Mouse (Mus musculus) C2C12 (cell line): ENCODE results near the gene Ntf3. TPM values are rescaled to one million over a fixed set of nuclear protein-coding genes. Genes with fewer than 3 reads are reported as not detected.

Experiments
- H3K27me3 ChIP-seq: one replicate; pipeline ENCODE4 v1.6.1; 2011; ENCODE audit not compliant: control insufficient read depth, insufficient read depth, insufficient read length
- H3K36me3 ChIP-seq: one replicate; pipeline ENCODE4 v1.6.1; 2011; ENCODE audit not compliant: control insufficient read depth, insufficient read depth
- H3K4me3 ChIP-seq: one replicate; pipeline ENCODE4 v1.5.1; 2011; ENCODE audit warnings: mild to moderate bottlenecking, control low read depth; ENCODE audit not compliant: poor library complexity, insufficient read depth, severe bottlenecking
- H3K79me2 ChIP-seq: one replicate; pipeline ENCODE4 v1.6.1; 2011; ENCODE audit not compliant: control insufficient read depth, insufficient read depth
- H3K79me3 ChIP-seq: one replicate; pipeline ENCODE4 v1.6.1; 2011; ENCODE audit warnings: low read depth, control low read depth
- H3ac ChIP-seq: one replicate; pipeline ENCODE3; 2011; ENCODE audit warnings: low read depth; ENCODE audit not compliant: control insufficient read depth, insufficient read length
- CEBPB ChIP-seq: IDR thresholded peaks from one replicate; pipeline ENCODE4 v1.6.1; 2011; ENCODE audit warnings: low read depth, mild to moderate bottlenecking, control low read depth, moderate library complexity
- CTCF ChIP-seq: IDR thresholded peaks from one replicate; pipeline ENCODE4 v1.5.1; 2011; ENCODE audit not compliant: control insufficient read depth, insufficient read depth, insufficient read length
- FOSL1 ChIP-seq: IDR thresholded peaks from one replicate; pipeline ENCODE4 v1.8.0; 2011; ENCODE audit warnings: mild to moderate bottlenecking, low read length; ENCODE audit not compliant: poor library complexity, insufficient read depth, severe bottlenecking
- MAX ChIP-seq: IDR thresholded peaks from one replicate; pipeline ENCODE4 v1.6.1; 2011; ENCODE audit warnings: mild to moderate bottlenecking, control low read depth
- MYOD1 ChIP-seq: IDR thresholded peaks from one replicate; pipeline ENCODE4 v1.6.1; 2011; ENCODE audit warnings: low read depth; ENCODE audit not compliant: control insufficient read depth, insufficient read length
- MYOG ChIP-seq: IDR thresholded peaks from one replicate; pipeline ENCODE4 v1.6.1; 2011; ENCODE audit not compliant: control insufficient read depth, insufficient read length; ENCODE audit errors: extremely low read depth
- USF1 ChIP-seq: IDR thresholded peaks from one replicate; pipeline ENCODE4 v1.6.1; 2011; ENCODE audit warnings: low read depth, mild to moderate bottlenecking, control low read depth, moderate library complexity
- polyA plus RNA-seq: library from polyadenylated mRNA; unstranded; fragments of >200 nt; fragmentation: generic; extraction: Trizol; gene quantifications from one replicate; pipeline ENCODE4 v1.2.1, GENCODE M21; 2012; ENCODE audit warnings: missing spikeins

Gene Ntf3
- polyA plus RNA-seq, 1 experiment, result not detected

DNA sequence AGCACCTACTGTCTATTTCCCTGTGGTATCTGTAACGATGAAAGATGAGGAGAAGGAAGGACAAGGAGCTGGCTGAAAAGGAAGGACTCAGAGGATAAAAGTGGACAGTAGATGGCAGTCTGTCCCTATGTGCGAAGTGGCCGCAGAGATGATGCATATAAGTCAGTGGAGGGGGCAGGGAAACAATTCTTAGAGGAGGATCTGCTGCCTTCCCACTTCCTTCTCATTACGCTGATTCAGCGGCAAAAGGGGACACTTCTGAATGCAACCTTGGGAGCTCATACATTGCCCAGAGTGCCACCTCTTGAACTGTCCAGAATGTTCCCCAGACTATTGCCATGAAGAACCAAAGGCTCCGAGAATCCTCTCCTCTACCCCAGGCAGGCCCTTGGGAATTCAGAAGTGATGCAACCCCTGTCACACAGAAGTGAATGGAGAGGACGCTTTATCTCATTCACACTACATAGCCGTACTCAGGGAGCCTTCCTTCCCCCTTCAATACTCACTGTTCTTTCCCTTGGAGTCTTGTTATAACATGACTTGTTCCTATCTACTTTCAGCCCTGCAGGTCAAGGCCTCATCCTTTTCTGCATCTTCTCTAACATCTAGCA, 12.2 kb downstream of the Ntf3 start:
- Histone ChIP-seq H3K27me3 (no peaks in the 10 kb centered on the region), H3ac (no peak overlapping the region), H3K79me3 (no peaks in the 10 kb centered on the region), H3K36me3 (no peaks in the 10 kb centered on the region), H3K79me2 (no peaks in the 10 kb centered on the region), H3K4me3 (no peak overlapping the region)
- TF ChIP-seq FOSL1 (no peak), USF1 (no peak), MYOG (no peak), CEBPB (no peak), MYOD1 (no peak), CTCF (no peak), MAX (no peak)

DNA sequence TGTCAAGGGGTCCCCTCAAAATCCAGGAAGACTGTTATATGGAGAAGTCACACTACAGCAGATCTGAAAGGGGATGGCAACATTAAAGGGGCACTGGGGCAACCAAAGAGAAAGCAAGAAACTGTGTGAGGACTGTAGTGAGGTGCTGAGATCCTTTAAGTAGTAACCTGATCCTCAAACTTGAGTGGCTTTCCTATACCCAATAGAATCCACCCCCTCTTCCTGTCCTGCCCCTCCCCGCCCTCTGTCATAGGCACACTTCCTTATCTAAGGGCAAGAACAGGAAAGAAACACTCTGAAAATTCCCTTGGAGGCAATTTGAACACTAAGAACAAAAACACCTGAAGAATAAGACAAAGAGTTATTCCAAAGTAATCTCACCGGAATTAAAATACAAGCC, 13.6 kb downstream of the Ntf3 start:
- Histone ChIP-seq H3K79me3 (no peaks in the 10 kb centered on the region), H3K27me3 (no peaks in the 10 kb centered on the region), H3ac (no peak overlapping the region), H3K36me3 (no peaks in the 10 kb centered on the region), H3K4me3 (no peak overlapping the region), H3K79me2 (no peaks in the 10 kb centered on the region)
- TF ChIP-seq MYOG, result no peak
- no peak for TF ChIP-seq FOSL1
- no peak for TF ChIP-seq CTCF
- no peak for TF ChIP-seq MYOD1
- TF ChIP-seq USF1, result no peak
- TF ChIP-seq MAX, result no peak
- no peak for TF ChIP-seq CEBPB

DNA sequence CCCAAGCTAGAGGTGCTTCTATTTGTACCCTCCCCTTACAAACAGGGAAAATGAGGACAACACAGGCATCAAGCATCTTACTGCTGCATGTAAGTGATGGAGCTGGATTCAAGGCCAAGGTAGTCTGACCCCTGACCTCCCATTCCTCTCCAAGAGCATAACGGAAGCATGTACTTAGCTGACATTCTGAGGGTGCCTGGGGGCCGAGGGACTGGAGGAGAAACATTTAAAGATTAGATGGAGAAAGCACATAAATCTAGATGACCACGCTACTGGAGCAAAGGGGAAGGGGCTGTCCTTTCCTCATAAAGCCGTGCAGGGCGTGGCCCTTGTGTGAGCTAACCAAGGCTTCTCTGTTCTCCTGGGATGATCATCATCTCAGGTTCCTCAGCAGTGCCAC, 23.1 kb downstream of the Ntf3 start:
- no peaks in the 10 kb centered on the region for H3K79me2 ChIP-seq
- no peaks in the 10 kb centered on the region for H3K27me3 ChIP-seq
- H3ac ChIP-seq, result no peak overlapping the region
- H3K4me3 ChIP-seq, result no peak overlapping the region
- no peaks in the 10 kb centered on the region for H3K36me3 ChIP-seq
- H3K79me3 ChIP-seq, result no peaks in the 10 kb centered on the region
- TF ChIP-seq USF1, result no peak
- TF ChIP-seq CEBPB, result no peak
- no peak for TF ChIP-seq MAX
- no peak for TF ChIP-seq FOSL1
- no peak for TF ChIP-seq MYOD1
- no peak for TF ChIP-seq CTCF
- no peak for TF ChIP-seq MYOG

- Histone ChIP-seq H3K79me3 (no peaks in the 10 kb centered on the region), H3K4me3 (no peak overlapping the region), H3K36me3 (no peaks in the 10 kb centered on the region), H3K79me2 (no peaks in the 10 kb centered on the region), H3ac (no peak overlapping the region), H3K27me3 (no peaks in the 10 kb centered on the region)
- TF ChIP-seq MYOG (no peak), MAX (no peak)
Measured at GRCm38 (mm10) chr6:126142741-126143140, 24.0 kb downstream of the Ntf3 start.

- no peaks in the 10 kb centered on the region for H3K79me3 ChIP-seq
- H3K36me3 ChIP-seq, result no peaks in the 10 kb centered on the region
- H3ac ChIP-seq, result no peak overlapping the region
- H3K4me3 ChIP-seq, result no peak overlapping the region
- no peak for TF ChIP-seq CTCF
- no peak for TF ChIP-seq MAX
- no peak for TF ChIP-seq FOSL1
- no peak for TF ChIP-seq CEBPB
- no peak for TF ChIP-seq USF1
- TF ChIP-seq MYOG, result no peak
- TF ChIP-seq MYOD1, result no peak
- H3K27me3 ChIP-seq, result no peaks in the 10 kb centered on the region
- no peaks in the 10 kb centered on the region for H3K79me2 ChIP-seq
Measured at GRCm38 (mm10) chr6:126142021-126142554, 24.6 kb downstream of the Ntf3 start.

- H3ac ChIP-seq, result no peak overlapping the region
- no peak for TF ChIP-seq CEBPB
- TF ChIP-seq MYOD1, result no peak
- no peak for TF ChIP-seq CTCF
- TF ChIP-seq MAX, result no peak
- no peak for TF ChIP-seq USF1
- TF ChIP-seq FOSL1, result no peak
- TF ChIP-seq MYOG, result no peak
- H3K27me3 ChIP-seq, result no peaks in the 10 kb centered on the region
- no peak overlapping the region for H3K4me3 ChIP-seq
- H3K79me2 ChIP-seq, result no peaks in the 10 kb centered on the region
- H3K79me3 ChIP-seq, result no peaks in the 10 kb centered on the region
- H3K36me3 ChIP-seq, result no peaks in the 10 kb centered on the region
Measured at GRCm38 (mm10) chr6:126141472-126141871, 25.2 kb downstream of the Ntf3 start.
